Mouse (Mus musculus): ENCODE results near the gene Stoml1.
"Not testable (repeated sequence)": the region's sequence is repeated elsewhere in the genome, so short reads cannot be mapped to it uniquely, and the experiment has no call there.

The Stoml1 gene

DNA sequence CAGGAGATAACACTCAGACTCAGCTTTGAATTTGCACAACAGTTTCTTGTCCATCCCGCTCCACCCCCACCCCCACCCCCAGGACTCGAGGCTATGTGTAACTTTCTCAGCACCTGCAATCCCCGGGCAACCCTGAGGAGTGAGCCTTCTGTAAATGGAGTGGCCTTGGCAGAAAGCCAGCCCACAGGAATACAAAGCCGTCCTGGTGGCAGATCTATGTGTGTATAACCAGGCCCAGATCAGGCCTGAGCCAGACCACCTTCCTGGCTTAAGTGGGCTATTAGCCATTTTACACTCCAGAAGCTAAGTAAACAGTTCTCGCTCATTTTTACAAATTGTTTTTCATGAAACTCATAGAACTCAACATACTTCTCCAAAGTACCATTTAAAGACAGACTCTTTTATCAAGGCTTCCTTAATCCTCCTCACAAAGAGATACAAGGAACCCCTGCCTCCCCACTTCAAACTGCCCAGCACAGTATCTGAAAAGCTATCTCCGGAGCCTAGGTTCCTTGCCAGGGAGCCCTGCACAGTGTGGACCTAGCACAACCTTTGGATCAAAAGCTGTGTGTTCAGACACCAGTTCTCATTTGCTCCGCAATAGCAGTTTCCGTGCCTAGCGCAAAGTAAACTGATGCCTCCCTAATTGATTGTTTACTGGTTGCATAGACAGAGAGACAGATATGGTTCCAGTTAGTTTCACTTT lies 11.0 kb upstream of the Stoml1 start:
- no peak for DNase-seq (ENCODE audit: low read depth)

DNA sequence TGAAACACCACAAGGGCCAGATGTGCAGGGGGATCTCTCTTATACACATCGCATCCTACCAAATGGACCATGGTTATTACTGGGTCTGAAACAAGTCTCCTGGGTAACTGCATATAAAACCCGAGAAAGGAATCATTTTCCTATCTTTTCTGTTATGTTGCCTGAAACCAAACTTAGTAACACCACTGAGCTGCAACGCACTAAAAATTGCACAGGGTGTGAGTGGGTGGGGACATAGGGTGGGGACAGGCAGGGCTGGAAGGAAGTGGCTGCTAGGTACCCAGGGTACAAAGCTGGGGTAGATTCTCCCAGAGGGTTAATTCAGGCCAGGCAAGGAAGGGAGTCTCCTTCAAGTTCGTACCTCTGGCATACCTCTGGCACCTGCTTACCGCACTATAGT lies 10.3 kb upstream of the Stoml1 start:
- DNase-seq (ENCODE audit: low read depth) = no peak

DNA sequence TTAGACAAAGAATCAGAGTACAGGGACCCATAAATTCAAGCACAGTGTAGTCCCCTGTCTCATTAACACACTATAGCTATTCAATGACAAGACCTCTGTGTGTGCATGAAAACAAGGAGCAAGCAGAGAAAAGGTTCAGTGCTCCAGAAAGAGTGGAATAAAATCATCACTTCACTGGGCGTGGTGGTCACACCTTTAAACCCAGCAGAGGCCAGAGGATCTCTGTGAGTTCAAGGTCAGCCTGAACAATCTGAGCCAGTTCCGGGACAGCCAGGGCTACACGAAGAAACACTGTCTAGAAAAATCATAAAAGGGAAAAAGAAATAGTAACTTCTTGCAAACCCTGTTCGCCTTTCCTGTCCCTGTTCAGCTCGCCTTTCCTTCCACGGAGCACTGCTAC lies 9.3 kb upstream of the Stoml1 start:
- DNase-seq (ENCODE audit: low read depth) = no peak

DNA sequence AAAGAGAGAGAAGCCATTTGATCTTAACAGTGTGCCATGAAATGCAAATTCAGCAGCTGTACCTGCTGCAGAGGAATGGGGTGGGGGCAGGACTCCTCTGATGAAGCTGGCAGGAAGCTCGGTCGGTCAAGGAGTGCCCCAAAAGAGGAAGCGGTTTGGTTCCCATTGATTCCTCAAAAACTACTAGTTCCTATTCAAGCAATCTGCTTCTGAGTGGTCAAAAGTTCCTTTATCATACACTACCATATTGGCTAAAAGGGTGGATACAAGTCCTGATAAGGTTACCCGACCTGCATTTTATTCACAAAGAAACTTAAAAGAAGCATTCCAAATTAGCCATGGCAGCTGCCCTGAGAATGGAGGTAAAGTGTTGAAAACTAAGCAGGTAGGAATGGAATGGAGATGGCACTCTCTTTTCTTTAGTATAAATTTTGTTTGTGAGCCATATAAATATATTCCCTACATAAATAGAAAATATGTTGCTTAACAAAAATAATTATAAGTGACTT lies 6.8 kb upstream of the Stoml1 start:
- no peak for DNase-seq (ENCODE audit: low read depth)

DNA sequence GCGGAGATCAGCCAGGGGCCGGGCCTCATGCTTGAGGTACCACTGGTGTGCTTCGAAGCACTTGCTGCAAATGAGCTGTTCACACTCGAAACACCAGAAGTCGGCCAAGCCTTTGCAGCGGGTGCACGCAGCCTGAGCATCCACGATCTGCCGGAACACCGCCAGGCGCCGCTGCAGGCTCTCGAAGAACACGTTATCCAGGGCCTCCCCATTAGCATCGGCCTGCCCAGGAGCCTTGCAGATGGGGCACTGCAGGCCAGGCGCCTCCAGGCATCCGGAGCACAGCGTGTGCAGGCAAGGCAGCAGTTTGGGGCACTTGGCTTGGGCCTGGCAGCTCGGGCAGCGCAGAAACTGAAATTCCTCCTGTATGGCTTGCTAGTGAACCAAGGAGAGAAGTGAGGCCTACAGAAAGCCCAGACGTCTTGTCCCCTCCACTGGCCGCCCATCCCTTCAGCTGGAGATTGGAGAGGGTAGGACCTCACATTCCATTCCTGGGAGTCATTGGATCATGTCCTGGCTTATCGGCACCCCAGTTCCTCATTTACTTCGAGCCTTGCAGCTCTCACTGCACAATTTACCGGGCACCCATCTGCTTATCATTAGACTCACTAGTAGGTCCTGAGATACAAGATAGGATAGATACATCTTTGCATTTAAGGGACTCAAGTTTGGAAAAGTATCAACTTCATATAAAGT lies 5.8 kb upstream of the Stoml1 start:
- peak; percentile 86 for DNase-seq (ENCODE audit: low read depth)

DNA sequence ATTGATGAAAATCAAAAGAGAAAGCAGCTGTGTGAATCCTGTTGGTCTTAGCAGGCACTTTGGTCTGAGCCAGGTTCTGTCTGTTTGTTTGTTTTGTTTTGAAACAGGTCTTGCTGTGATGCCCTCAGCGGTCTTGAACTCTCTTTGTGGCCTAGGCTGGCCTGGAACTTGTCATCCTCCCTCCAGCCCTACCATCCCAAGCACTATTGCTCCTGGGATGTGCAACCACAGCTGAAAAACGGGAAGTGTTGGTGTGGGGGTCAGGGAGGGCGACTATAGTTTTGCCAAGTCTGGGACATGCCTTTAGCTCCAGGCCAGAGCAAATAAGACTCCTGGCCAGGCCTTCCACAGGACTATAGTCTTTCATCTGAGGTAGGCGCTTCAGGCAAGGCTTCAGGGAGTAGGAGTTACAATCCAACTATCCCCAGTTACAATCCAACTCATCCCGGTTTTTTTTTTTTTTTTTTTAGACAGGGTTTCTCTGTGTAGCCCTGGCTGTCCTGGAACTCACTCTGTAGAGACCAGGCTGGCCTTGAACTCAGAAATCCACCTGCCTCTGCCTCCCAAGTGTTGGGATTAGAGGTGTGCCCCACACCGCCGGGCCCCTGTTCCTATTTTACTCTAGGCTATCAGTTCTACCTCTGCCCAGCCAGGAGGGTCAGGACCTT lies 4.1 kb upstream of the Stoml1 start:
- no peak for DNase-seq (ENCODE audit: low read depth)

DNA sequence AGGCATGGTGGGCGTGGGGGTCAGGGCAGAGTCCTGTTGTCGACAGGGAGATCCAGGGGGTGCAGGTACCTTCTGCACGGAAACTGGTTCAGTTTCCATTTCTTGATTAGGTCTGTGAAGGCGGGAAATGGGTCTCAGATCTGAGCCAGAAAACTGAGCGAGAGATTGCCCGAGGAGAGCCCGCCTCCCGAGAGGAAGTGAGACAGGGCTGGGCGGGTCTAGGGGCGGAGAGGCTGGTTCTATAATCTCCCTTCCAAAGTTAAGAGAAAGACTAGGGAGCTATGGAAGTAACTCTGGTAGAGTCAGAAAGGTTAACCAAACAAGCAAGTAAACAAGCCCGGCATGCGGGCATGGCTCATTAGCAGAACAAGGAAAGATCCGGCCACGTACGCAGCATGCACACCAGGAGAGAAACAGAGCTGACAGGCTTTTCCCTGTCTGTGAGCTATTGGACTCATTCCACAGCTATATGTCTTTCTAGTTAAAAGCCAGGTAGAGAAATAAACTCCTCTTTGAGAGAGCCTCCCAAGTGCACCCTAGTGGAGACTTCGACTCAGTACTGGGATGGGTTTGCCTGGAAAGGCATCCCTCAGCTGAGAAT lies 3.3 kb upstream of the Stoml1 start, which contains the start of gene Pml:
Gene Pml, minus strand, starts transcription at position 195 of the 601 bp plus-strand sequence.
- peak; percentile 85 for DNase-seq (ENCODE audit: low read depth)

DNA sequence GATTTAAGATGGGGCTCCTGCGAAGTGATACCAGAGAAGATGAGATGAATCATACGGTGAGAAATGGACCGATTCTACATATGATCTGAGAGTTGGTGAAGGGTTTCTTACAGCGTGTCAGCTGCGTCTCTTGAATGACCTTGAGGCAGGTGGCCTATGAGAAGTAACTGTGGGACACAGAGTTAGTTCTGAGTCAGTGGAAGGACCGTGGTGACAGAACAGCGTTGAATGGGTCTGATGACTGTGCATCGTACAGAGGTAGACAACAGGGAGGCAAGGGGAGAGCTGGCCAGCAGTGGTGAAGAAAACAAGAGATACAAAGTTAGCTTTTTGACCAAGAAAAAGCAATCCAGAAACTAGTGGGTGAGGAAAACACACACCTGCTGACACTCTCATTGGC lies 2.6 kb upstream of the Stoml1 start:
- DNase-seq (ENCODE audit: low read depth) = no peak

DNA sequence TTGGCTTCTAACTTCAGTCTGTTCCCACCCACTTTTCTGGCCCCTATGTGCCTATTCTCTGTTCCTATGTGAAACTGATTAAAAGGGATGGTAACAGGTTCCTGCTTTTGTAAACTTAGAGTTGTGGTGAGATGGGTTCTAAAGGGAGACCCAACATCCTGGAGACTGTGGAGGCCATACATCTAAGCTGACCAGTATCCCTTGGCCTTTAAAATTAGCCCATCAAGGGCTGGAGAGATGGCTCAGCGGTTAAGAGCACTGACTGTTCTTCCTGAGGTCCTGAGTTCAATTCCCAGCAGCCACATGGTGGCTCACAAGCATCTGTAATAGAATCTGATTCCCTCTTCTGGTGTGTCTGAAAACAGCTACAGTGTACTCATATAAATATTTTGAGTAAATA lies 2.2 kb upstream of the Stoml1 start:
- not testable (repeated sequence) for DNase-seq (ENCODE audit: low read depth)

DNA sequence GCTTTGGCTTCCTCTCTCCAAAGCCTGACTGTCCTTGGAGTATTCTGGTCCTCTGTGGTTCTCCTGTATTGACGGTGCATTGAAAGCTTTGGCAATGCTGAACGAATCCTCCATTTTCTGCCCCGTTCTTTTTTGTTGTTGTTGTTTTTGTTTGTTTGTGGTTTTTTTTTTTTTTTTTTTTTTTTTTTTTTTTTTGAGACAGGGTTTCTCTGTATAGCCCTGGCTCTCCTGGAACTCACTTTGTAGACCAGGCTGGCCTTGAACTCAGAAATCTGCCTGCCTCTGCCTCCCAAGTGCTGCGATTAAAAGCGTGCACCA lies 800 bp downstream of the Stoml1 start:
- not testable (repeated sequence) for DNase-seq (ENCODE audit: low read depth)

DNA sequence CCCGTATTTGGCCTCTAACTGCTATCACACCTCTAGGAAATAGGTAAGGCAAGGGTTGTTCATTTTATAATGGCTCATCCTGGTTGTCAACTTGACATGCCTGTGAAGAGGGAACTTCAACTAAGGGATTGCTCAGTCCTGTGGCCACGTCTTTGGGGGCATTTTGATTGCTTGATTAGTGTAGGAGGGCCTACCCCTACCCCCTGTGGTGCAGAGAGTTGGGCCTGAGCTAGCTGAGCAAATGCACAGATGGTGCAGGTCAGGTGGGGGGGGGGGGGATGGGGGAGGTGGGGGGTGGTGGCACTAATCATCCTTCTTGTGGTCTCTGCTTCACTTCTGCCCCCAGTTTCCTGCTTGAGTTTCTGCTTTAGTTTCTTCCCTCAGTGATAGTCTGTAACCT lies 2.1 kb downstream of the Stoml1 start:
- DNase-seq (ENCODE audit: low read depth) = no peak

DNA sequence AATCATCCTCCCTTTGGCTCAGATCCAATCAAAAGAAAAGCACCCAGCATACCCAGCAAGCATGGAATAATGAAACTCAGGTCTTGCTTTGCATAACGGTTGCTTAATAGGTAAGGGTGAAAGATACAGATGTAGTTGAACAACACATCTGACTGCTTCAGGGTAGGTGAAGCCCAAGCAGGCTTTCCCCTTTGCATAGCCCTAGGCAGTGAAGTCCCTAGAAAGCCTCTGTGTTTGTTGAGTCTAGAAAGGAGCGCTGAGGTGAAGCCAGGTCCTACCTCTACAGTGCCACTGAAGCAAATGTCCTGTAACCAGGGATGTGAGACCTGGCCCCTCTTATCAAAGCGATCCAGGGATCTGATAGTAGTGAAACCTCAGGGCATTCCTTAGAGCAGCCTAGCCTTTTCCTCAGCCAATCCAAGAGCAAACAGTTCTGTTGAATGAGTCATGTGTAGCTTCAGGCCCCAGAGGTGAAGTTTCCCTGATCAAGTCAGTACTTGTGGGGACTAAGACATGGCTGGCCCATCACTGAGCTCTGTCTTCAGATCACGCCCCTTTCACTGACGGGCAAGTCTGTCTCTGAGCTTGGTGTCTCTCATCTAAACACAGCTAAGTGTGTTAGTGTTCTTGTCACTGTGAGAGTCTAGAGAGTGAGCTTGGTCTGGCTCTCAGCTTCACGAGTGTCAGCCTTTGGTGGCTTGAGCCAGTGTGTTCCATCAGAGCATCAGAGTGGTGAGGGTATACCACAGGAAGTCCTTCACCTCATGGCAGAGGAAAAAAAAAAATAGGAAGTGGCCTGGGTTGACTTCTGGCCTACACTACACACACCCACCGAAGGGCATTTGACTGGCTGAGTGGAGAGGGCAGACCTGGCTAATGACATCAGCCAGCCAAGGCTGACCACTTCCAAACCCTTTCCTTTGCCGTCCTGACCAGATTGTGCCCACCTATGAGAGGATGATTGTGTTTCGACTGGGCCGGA lies 3.0 kb downstream of the Stoml1 start:
- no peak for DNase-seq (ENCODE audit: low read depth)

DNA sequence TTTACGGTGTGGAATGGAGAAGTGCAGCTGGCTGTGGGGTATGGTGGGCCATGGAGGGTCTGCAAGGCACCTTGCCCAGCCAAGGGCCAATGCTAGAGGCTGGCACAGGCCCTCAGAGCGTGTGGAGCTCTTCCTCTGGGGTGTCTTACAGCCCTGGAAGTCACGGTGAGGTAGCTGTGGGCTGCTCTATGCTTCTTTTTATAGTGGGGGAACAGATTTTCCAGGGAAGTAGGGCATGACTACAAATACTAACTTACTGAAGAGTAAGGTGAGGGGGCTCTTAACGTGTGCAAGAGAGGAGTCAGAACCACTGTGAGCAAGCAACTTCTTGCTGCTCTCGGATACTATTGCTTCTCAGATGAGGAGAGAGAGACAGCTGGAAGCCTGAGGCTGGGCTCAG lies 9.5 kb downstream of the Stoml1 start:
- DNase-seq (ENCODE audit: low read depth) = no peak

DNA sequence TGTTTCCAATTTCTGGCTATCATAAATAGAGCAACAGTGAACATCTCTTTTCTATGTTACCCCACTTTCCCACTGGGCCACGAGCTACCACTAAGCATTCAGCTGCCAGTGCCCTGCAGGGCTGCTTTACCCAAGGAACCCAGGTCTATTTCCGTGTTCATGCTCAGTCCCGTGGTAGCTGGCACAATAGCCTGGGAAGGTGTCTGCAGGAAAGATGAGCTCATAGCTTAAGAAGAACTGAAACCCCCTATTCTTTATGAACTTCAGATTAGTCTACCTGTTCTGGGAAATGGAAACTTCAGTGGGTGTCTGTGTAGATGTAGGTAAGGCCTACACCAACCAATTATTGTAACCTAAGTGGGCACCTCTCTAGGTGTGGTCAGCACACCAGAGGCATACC lies 12.4 kb downstream of the Stoml1 start:
- no peak for DNase-seq (ENCODE audit: low read depth)

DNA sequence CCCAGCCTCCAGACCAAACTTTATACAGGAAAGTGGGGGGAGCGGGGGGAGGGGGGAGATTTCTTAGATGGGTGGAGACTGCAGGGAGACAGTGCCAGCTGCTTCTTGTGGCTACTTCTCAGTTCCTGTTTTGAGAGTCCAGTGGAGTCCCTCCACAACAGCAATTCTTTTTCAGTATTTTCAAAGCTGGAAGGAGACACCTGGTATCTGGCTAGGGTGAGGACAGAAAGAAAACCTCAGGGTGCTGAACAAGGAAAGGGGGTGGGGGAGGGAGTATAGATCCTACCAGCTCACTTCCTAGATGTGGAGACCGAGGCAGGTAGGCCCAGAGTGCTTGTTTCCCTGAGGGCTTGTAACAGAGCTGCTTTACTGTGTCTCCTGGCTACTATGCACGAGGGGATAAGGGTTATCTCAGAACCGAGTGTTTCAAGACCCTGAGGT lies 13.6 kb downstream of the Stoml1 start:
- DNase-seq (ENCODE audit: low read depth) = no peak

DNA sequence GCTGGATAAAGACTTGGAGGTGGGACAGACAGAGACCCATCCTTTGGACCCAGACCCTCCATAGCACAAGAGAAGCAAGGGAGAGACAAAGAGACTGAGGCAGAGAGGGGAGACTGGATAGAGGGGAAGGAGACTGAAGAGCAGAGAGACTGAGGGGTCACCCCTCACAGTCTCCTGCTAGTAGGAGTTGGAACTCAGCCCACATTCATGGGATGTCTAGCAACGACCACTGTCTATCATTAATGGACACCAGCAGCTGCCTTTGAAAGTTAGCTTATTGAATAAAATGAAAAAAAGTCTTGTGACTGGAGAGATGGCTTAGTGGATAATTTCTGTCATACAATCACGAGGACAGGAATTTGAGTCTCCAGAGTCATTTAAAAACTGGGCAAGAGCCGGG lies 14.1 kb downstream of the Stoml1 start:
- DNase-seq (ENCODE audit: low read depth) = no peak

DNA sequence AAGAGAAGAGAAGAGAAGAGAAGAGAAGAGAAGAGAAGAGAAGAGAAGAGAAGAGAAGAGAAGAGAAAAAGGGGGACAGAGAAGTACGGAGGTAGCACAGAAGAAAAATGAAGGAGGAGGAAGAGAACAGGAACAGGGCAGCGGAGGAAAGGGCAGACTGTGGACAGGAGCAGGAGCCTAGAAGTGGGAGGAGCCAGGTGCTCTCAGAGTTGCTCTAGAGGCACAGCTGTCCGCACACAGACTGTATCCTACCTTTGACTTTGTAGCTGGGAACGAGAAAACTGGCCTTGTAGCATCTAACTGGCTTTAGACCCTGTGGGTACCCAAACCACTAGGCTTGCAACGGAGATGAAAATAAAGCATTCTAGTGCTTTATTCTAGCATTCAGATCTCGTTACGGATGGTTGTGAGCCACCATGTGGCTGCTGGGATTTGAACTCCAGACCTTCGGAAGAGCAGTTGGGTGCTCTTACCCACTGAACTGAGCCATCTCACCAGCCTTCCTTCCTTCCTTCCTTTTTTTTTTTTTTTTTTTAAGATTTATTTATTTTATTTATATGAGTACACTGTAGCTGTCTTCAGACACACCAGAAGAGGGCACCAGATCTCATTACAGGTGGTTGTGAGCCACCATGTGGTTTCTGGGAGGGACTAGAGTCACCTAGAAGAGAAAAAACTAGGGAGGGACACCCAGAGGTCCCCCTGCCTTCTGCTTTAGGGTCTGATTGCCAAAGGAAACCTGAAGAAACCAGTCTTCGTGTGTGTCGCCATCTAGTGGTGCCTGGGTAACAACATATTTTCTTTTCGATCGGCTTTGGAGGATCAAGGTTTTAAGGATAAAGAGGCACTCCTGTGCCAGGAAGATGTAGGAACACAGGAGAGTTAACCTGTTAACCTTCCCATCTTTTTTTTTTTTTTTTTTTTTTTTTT lies 15.7 kb downstream of the Stoml1 start:
- peak; percentile 88 for DNase-seq (ENCODE audit: low read depth)

DNA sequence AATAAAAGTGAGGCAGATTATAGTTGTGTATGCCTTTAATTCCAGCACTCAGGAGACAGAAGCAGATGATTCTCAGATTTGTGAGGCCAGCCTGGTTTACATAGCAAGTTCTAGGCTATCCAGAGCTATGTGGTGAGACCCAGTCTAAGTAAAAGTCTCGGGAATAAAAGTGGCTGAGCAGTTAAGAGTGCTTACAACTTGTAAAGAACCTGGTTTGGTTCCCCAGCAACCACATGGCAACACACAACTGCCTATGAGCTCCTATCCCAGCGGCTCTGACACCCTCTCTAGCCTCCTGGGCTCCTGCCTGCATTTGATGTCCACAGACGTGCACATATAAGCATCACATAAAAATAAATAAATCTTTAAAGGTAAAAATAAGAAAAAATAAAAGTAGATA lies 17.1 kb downstream of the Stoml1 start:
- DNase-seq (ENCODE audit: low read depth) = no peak

DNA sequence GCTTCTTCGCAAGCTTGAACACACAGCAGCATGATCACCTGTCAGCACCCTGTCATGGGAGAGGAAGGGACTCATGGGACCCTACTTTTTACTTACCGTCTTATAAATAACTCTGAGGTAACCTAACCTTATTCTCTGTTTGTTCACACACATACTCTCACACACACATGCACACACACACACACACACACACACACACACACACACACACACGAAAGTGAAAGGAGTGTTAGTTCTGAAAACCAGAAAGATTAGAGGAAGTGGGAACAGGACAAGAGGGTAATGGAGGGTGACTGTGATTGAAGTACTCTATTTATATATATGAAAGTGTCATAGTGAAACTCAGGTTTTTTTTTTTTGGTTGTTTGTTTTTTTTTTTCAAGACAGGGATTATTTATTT lies 18.1 kb downstream of the Stoml1 start:
- peak; percentile 85 for DNase-seq (ENCODE audit: low read depth)

DNA sequence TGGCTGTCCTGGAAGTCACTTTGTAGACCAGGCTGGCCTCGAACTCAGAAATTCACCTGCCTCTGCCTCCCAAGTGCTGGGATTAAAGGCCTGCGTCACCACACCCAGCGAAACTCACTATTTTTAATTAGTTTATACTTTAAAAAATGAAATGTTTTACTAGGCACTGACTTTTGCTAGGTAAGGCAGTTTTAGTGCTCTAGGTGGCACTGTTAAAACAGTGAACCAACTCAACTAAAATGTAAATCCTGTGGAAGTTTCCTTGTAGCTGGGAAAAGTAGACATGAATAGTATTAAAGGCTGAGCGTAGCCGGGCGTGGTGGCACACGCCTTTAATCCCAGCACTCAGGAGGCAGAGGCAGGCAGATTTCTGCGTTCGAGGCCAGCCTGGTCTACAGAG lies 18.6 kb downstream of the Stoml1 start:
- DNase-seq (ENCODE audit: low read depth) = not testable (repeated sequence)

Measured in induced T-regulatory cell, adult 2 months (primary cell).